ENCODE assay signal across 15 mouse cellular contexts in the genomic region with DNA sequence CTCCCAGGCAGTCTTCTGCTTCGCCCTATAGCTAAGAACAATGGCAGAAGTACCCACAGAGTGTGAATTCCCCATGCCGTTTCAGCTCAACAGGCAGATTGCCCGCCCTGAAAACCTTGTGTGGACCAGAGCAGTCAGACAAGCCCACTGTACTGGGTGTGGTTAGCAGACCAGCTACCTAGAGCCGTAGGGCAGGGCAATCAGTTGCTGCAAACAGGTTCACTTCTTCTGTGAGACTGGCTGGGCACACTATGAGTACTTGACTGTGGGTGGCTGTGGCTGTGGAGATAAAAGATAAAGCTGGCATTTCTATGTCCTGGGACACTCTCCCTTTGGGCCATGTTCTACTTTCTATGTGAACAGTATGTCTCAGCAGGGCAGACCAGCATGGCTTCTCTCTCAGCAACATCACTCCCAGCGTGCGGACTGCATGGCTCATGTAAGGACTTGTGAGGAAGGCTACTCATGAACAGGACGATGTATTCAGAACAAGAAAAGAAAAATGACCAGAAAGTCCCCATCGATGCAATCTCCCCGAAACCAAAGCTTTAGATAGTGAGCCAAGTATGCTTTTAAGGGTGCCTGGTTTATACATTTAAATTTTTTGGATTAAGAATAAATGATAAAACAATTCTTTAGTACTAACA. TPM values are rescaled to one million over a fixed set of nuclear protein-coding genes. Genes with fewer than 3 reads are reported as not detected.
DNase-seq lines count a peak whose midpoint lies in the region; ATAC-seq and TF ChIP-seq lines count a peak whose summit lies in the region.
"Had no signal": no experiment of that assay in that cellular context is flagged by ENCODE, and none has a peak within 500 bp of the region (broad histone marks: within the 10 kb centered on the region; RNA-seq: fewer than 3 reads in every experiment).

No protein-coding gene starts in this region.

- no peaks in the 10 kb centered on the region for H3K9me3 ChIP-seq in intestine, embryonic 15.5 days
- no peaks in the 10 kb centered on the region for H3K9me3 ChIP-seq in intestine, postnatal 0 days (ENCODE audit: control insufficient read depth)
- H3K9me3 ChIP-seq: hindbrain, embryonic 15.5 days had no signal

- TF ChIP-seq POLR2A in bone marrow, adult 2 months (IDR thresholded peaks at IDR 0.05; ENCODE audit: borderline replicate concordance, control insufficient read depth, low read depth, low read length) = no peak
- TF ChIP-seq POLR2A in liver, adult 2 months (IDR thresholded peaks at IDR 0.05; ENCODE audit: extremely low read depth, insufficient read depth, low read length) = no peak

- H3K36me3 ChIP-seq in intestine, embryonic 15.5 days = no peaks in the 10 kb centered on the region
- H3K36me3 ChIP-seq in intestine, postnatal 0 days (ENCODE audit: control insufficient read depth, insufficient read depth) = no peaks in the 10 kb centered on the region
- H3K36me3 ChIP-seq in liver, adult 2 months (ENCODE audit: control insufficient read depth, insufficient read depth, low read length) = no peaks in the 10 kb centered on the region
- H3K36me3 ChIP-seq: hindbrain, embryonic 15.5 days had no signal

- no peaks in the 10 kb centered on the region for H3K27me3 ChIP-seq in intestine, embryonic 15.5 days (replicated peaks)
- no peaks in the 10 kb centered on the region for H3K27me3 ChIP-seq in intestine, postnatal 0 days (replicated peaks; ENCODE audit: control insufficient read depth, insufficient read depth, low read length)
- no peaks in the 10 kb centered on the region for H3K27me3 ChIP-seq in liver, adult 2 months (ENCODE audit: control insufficient read depth, insufficient read depth, low read length)
- H3K27me3 ChIP-seq: hindbrain, embryonic 15.5 days had no signal

- no peak for TF ChIP-seq CTCF in intestine, postnatal 0 days (IDR thresholded peaks at IDR 0.05; ENCODE audit: low read depth)
- TF ChIP-seq CTCF in bone marrow, adult 2 months (IDR thresholded peaks at IDR 0.05; ENCODE audit: control insufficient read depth, insufficient read depth, low read length) = no peak
- TF ChIP-seq CTCF in liver, adult 2 months (IDR thresholded peaks at IDR 0.05; ENCODE audit: low read depth, low read length) = no peak

- H3K27ac ChIP-seq in intestine, embryonic 15.5 days = no peak overlapping the region
- no peak overlapping the region for H3K27ac ChIP-seq in intestine, postnatal 0 days (ENCODE audit: low read depth, low read length)
- peak overlapping the region; percentile 56 for H3K27ac ChIP-seq in bone marrow, adult 2 months (ENCODE audit: control insufficient read depth, insufficient read depth, low read depth, low read length, poor library complexity)
- 0 out of 2 replicates have a peak overlapping the region, but pooled peaks have one; percentile 2 for H3K27ac ChIP-seq in liver, adult 2 months (replicated peaks; ENCODE audit: insufficient read depth, low read depth, low read length)
- H3K27ac ChIP-seq: hindbrain, embryonic 15.5 days had no signal

- peaks cover 29% of the 10 kb centered on the region for H3K79me2 ChIP-seq in liver, adult 2 months (ENCODE audit: control insufficient read depth, insufficient read depth, low read length)

- H3K9ac ChIP-seq in intestine, embryonic 15.5 days = no peak overlapping the region
- no peak overlapping the region for H3K9ac ChIP-seq in intestine, postnatal 0 days (ENCODE audit: low read depth, low read length)
- no peak overlapping the region for H3K9ac ChIP-seq in liver, adult 2 months (ENCODE audit: low read depth, low read length)
- H3K9ac ChIP-seq: hindbrain, embryonic 15.5 days had no signal

- 78% methylated on average over 9 of the region's 9 CpGs for WGBS in intestine, embryonic 15.5 days
- WGBS in intestine, postnatal 0 days = 73% methylated on average over 9 of the region's 9 CpGs
- WGBS in bone marrow, adult 2 months = 66% methylated on average over 9 of the region's 9 CpGs
- 95% methylated on average over 9 of the region's 9 CpGs for WGBS in liver, adult 2 months

- H3K4me1 ChIP-seq in intestine, embryonic 15.5 days (replicated peaks) = 0 out of 2 replicates have a peak, but pooled peaks cover 2% of the 10 kb centered on the region
- H3K4me1 ChIP-seq in intestine, postnatal 0 days (replicated peaks; ENCODE audit: control insufficient read depth, insufficient read depth, low read length) = no peaks in the 10 kb centered on the region
- peaks cover 6% of the 10 kb centered on the region; the same call in 1 of the 2 replicates for H3K4me1 ChIP-seq in bone marrow, adult 2 months (ENCODE audit: control insufficient read depth, insufficient read depth, low read length)
- peaks cover 42% of the 10 kb centered on the region for H3K4me1 ChIP-seq in liver, adult 2 months (ENCODE audit: control insufficient read depth, insufficient read depth, low read length)

- no peak overlapping the region for H3K4me2 ChIP-seq in intestine, embryonic 15.5 days (replicated peaks)
- H3K4me2 ChIP-seq in intestine, postnatal 0 days (replicated peaks; ENCODE audit: low read depth) = no peak overlapping the region
- H3K4me2 ChIP-seq: heart, embryonic 11.5 days; hindbrain, embryonic 15.5 days had no signal

- ATAC-seq in intestine, embryonic 15.5 days = peak; percentile 69; the same call in 1 of the 2 replicates
- no peak for ATAC-seq in intestine, postnatal 0 days
- ATAC-seq: lung, postnatal 0 days had no signal

- DNase-seq in liver, adult 2 months (ENCODE audit: extremely low read depth, low read depth, low spot score) = no peak
- peak; percentile 42 to 49 for DNase-seq in spleen, postnatal 36 days (ENCODE audit: low spot score in 2 of 2)
- DNase-seq in lung, postnatal 4 days = no peak
- no peak for DNase-seq in thymus, postnatal 14 days
- no peak for DNase-seq in urinary bladder, postnatal 36 days (ENCODE audit: low spot score in 2 of 2)
- DNase-seq: adrenal gland, postnatal 36 days; cerebellum, adult 8-10 months had no signal

- no peak overlapping the region for H3K4me3 ChIP-seq in intestine, embryonic 15.5 days (replicated peaks)
- no peak overlapping the region for H3K4me3 ChIP-seq in intestine, postnatal 0 days (ENCODE audit: low read depth, low read length)
- no peak overlapping the region for H3K4me3 ChIP-seq in bone marrow, adult 2 months (replicated peaks; ENCODE audit: control insufficient read depth, low read depth, low read length)
- H3K4me3 ChIP-seq in liver, adult 2 months (ENCODE audit: insufficient read depth, low read depth, low read length) = no peak overlapping the region
- H3K4me3 ChIP-seq: hindbrain, embryonic 15.5 days had no signal

RNA-seq across cellular contexts. Expression of gene Rffl, which starts 15.6 kb away (rescaled TPM):
- polyA plus RNA-seq in intestine, embryonic 15.5 days (2015; fragmentation: Nextera tagmentation; extraction: Ambion mirVana) = 12.5 and 13.8 TPM in 2 replicates
- 9.7 and 9.8 TPM in 2 replicates for polyA plus RNA-seq in intestine, postnatal 0 days (2015; fragmentation: Nextera tagmentation; extraction: Ambion mirVana)
- polyA plus RNA-seq in bone marrow, adult 2 months (2011; ENCODE audit: insufficient read depth, insufficient read length, low replicate concordance, missing spikeins) = 21.5 and 23.8 TPM in 2 replicates
- 10.6 and 12.5 TPM in 2 replicates for total RNA-seq in liver, adult 2 months (2014; rRNA removed)
- polyA plus RNA-seq in liver, adult 2 months (2012; rRNA removed) = 11.7 and 12.7 TPM in 2 replicates

RNA-seq across cellular contexts. Expression of gene Rad51d, which starts 35.0 kb away (rescaled TPM):
- polyA plus RNA-seq in intestine, embryonic 15.5 days (2015; fragmentation: Nextera tagmentation; extraction: Ambion mirVana) = 12.7 and 16.0 TPM in 2 replicates
- 9.1 and 9.7 TPM in 2 replicates for polyA plus RNA-seq in intestine, postnatal 0 days (2015; fragmentation: Nextera tagmentation; extraction: Ambion mirVana)
- polyA plus RNA-seq in bone marrow, adult 2 months (2011; ENCODE audit: insufficient read depth, insufficient read length, low replicate concordance, missing spikeins) = 4.4 and 9.8 TPM in 2 replicates
- 4.0 and 5.0 TPM in 2 replicates for total RNA-seq in liver, adult 2 months (2014; rRNA removed)
- polyA plus RNA-seq in liver, adult 2 months (2012; rRNA removed) = 8.1 and 9.0 TPM in 2 replicates

RNA-seq across cellular contexts. Expression of gene Fndc8, which starts 36.5 kb away (rescaled TPM):
- 0.15 and 0.23 TPM in 2 replicates for polyA plus RNA-seq in intestine, embryonic 15.5 days (2015; fragmentation: Nextera tagmentation; extraction: Ambion mirVana)
- 0.09 and 0.16 TPM in 2 replicates for polyA plus RNA-seq in intestine, postnatal 0 days (2015; fragmentation: Nextera tagmentation; extraction: Ambion mirVana)
- polyA plus RNA-seq in bone marrow, adult 2 months (2011; ENCODE audit: insufficient read depth, insufficient read length, low replicate concordance, missing spikeins) = not detected in 2 replicates
- total RNA-seq in liver, adult 2 months (2014; rRNA removed) = 0.20 TPM in 1 of 2 replicates, not detected in the other
- polyA plus RNA-seq in liver, adult 2 months (2012; rRNA removed) = not detected in 2 replicates
- total RNA-seq: adrenal gland, postnatal 36 days; left cerebral cortex, postnatal 10 days; monocyte, adult 5-6 weeks had no signal
- polyA plus RNA-seq: heart, embryonic 11.5 days had no signal

RNA-seq across cellular contexts. Expression of gene Nle1, which starts 52.8 kb away (rescaled TPM):
- polyA plus RNA-seq in intestine, embryonic 15.5 days (2015; fragmentation: Nextera tagmentation; extraction: Ambion mirVana) = 29.9 and 31.7 TPM in 2 replicates
- 8.0 and 10.2 TPM in 2 replicates for polyA plus RNA-seq in intestine, postnatal 0 days (2015; fragmentation: Nextera tagmentation; extraction: Ambion mirVana)
- 24.9 and 33.6 TPM in 2 replicates for polyA plus RNA-seq in bone marrow, adult 2 months (2011; ENCODE audit: insufficient read depth, insufficient read length, low replicate concordance, missing spikeins)
- 2.3 and 2.6 TPM in 2 replicates for total RNA-seq in liver, adult 2 months (2014; rRNA removed)
- 11.0 and 15.6 TPM in 2 replicates for polyA plus RNA-seq in liver, adult 2 months (2012; rRNA removed)

RNA-seq across cellular contexts. Expression of gene Unc45b, which starts 54.9 kb away (rescaled TPM):
- polyA plus RNA-seq in intestine, embryonic 15.5 days (2015; fragmentation: Nextera tagmentation; extraction: Ambion mirVana) = 1.8 and 2.1 TPM in 2 replicates
- 1.6 and 1.9 TPM in 2 replicates for polyA plus RNA-seq in intestine, postnatal 0 days (2015; fragmentation: Nextera tagmentation; extraction: Ambion mirVana)
- polyA plus RNA-seq in bone marrow, adult 2 months (2011; ENCODE audit: insufficient read depth, insufficient read length, low replicate concordance, missing spikeins) = 2.4 and 2.5 TPM in 2 replicates
- 0.46 and 0.81 TPM in 2 replicates for total RNA-seq in liver, adult 2 months (2014; rRNA removed)
- 0.32 TPM in 2 replicates for polyA plus RNA-seq in liver, adult 2 months (2012; rRNA removed)
- total RNA-seq: monocyte, adult 5-6 weeks had no signal

Comparison
In these comparisons a context has a peak if more than half of its experiments do, and no peak if none do; other contexts are left out.
1. H3K27ac ChIP-seq: peak in bone marrow, adult 2 months (single experiment) and liver, adult 2 months (single experiment); none in intestine, embryonic 15.5 days (single experiment) and intestine, postnatal 0 days (single experiment).
2. DNase-seq: peak in spleen, postnatal 36 days (2 of 2); none in liver, adult 2 months (single experiment), lung, postnatal 4 days (0 of 2), thymus, postnatal 14 days (single experiment) and urinary bladder, postnatal 36 days (0 of 2).